Mouse (Mus musculus) liver, adult 2 months (tissue): Measurements from ENCODE around the gene Krtap14. TPM values are rescaled to one million over a fixed set of nuclear protein-coding genes. Genes with fewer than 3 reads are reported as not detected.

Source experiments
- DNase-seq: peaks from one replicate; pipeline ENCODE4 v3.0.0-alpha.2; 2011; ENCODE audit warnings: low read depth, low spot score; ENCODE audit errors: extremely low read depth
- H3K27ac ChIP-seq: fragments of 200-500 bp; replicated peaks from 2 replicates; pipeline ENCODE4 v1.5.1; 2012; ENCODE audit warnings: low read depth, mild to moderate bottlenecking, control low read depth, inconsistent platforms, low read length; ENCODE audit not compliant: insufficient read depth
- H3K27me3 ChIP-seq: fragments of 200-500 bp; 2 replicates; pipeline ENCODE4 v1.6.1; 2012; ENCODE audit warnings: mild to moderate bottlenecking, moderate library complexity, low read length, inconsistent platforms; ENCODE audit not compliant: control insufficient read depth, insufficient read depth
- H3K36me3 ChIP-seq: fragments of 200-500 bp; 2 replicates; pipeline ENCODE4 v1.6.1; 2012; ENCODE audit warnings: low read length, inconsistent platforms; ENCODE audit not compliant: control insufficient read depth, insufficient read depth
- H3K4me1 ChIP-seq: fragments of 200-500 bp; 2 replicates; pipeline ENCODE4 v1.6.1; 2011; ENCODE audit warnings: low read length; ENCODE audit not compliant: control insufficient read depth, insufficient read depth
- H3K4me3 ChIP-seq: fragments of 200-500 bp; 2 replicates; pipeline ENCODE4 v1.5.1; 2011; ENCODE audit warnings: low read depth, mild to moderate bottlenecking, control low read depth, low read length, moderate library complexity; ENCODE audit not compliant: insufficient read depth
- H3K79me2 ChIP-seq: fragments of 200-500 bp; 2 replicates; pipeline ENCODE4 v1.6.1; 2012; ENCODE audit warnings: inconsistent platforms, mild to moderate bottlenecking, low read length, moderate library complexity; ENCODE audit not compliant: control insufficient read depth, insufficient read depth
- H3K9ac ChIP-seq: fragments of 200-500 bp; 2 replicates; pipeline ENCODE4 v1.6.1; 2012; ENCODE audit warnings: low read depth, mild to moderate bottlenecking, control low read depth, inconsistent platforms, low read length
- CTCF ChIP-seq: fragments of 200-500 bp; IDR thresholded peaks from 2 replicates; pipeline ENCODE4 v1.5.1; 2011; ENCODE audit warnings: low read depth, low read length, control low read depth
- POLR2A ChIP-seq: fragments of 200-500 bp; IDR thresholded peaks from 2 replicates; pipeline ENCODE4 v1.6.1; 2011; ENCODE audit warnings: low read length, control low read depth; ENCODE audit not compliant: insufficient read depth; ENCODE audit errors: extremely low read depth
- WGBS: fragments of 180-500 bp; shearing (Covaris S2); methylation state at CpG from one replicate; pipeline ENCODE4 v1.1.7; 2018; 5-methylcytosine and 5-hydroxymethylcytosine counted together
- polyA plus RNA-seq: library from polyadenylated mRNA; depleted of rRNA; stranded (reverse); fragments of >200 nt; gene quantifications from 2 replicates; pipeline ENCODE4 v1.2.3, GENCODE M21; 2012; rRNA removed
- total RNA-seq: library from RNA; depleted of rRNA; stranded (reverse); fragments of >200 nt; gene quantifications from 2 replicates; pipeline ENCODE4 v1.2.3, GENCODE M21; 2014; rRNA removed

Gene Krtap14
- total and polyA plus RNA-seq, 2 experiments = not detected

DNA sequence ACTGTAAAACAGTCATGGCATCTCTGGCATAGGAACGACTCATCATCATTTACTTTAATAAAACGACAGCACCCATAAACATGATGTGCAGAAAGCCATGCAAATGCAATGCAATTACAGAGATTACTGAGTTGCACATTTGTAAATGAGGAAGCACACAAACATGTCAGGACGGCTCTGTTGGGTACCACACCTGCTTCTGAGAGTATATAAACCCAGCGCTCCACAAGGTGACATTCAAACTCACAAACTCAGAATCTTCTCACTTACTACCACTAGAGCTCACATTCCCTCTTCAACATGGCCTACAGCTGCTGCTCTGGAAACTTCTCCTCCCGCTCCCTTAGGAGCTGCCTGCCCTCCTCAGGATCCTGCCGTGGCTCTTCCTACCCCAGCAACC, 48.3 kb downstream of the Krtap14 start, which contains the start of gene Gm5965:
TSS of gene Gm5965 (plus strand) at position 301 of the 400 bp plus-strand sequence.
- H3K79me2 ChIP-seq = no peaks in the 10 kb centered on the region
- H3K27me3 ChIP-seq = no peaks in the 10 kb centered on the region
- no peaks in the 10 kb centered on the region for H3K36me3 ChIP-seq
- no peak within 1 kb of the TSS for H3K27ac ChIP-seq
- no peaks in the 10 kb centered on the region for H3K4me1 ChIP-seq
- H3K4me3 ChIP-seq = no peak within 1 kb of the TSS
- TF ChIP-seq CTCF (no peak), POLR2A (no peak)
- no peak within 1 kb of the TSS for H3K9ac ChIP-seq
- WGBS = 84% methylated on average over 6 of the region's 6 CpGs
- DNase-seq = no peak

DNA sequence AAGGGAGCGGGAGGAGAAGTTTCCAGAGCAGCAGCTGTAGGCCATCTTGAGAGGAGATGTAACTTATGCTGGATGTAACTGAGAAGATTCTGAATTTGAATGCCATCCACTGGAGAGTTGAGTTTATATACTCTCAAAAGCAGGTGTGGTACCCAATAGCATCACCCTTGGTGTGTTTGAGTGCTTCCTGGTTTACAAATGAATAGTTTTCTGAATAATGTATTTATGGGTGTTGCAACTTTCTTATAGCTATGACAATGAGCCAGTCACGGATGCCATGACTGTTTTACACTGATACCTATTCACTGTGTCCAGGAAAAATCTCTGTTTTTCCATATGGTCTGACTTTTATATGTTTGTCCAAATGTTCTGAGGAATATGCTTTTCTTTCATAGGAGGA, 51.8 kb downstream of the Krtap14 start, which contains the start of gene 2310057N15Rik:
TSS of gene 2310057N15Rik (minus strand) at position 101 of the 400 bp plus-strand sequence.
- H3K79me2 ChIP-seq = no peaks in the 10 kb centered on the region
- no peak within 1 kb of the TSS for H3K9ac ChIP-seq
- no peak within 1 kb of the TSS for H3K4me3 ChIP-seq
- no peaks in the 10 kb centered on the region for H3K36me3 ChIP-seq
- no peaks in the 10 kb centered on the region for H3K27me3 ChIP-seq
- no peak for DNase-seq
- TF ChIP-seq POLR2A (no peak), CTCF (no peak)
- H3K27ac ChIP-seq = no peak within 1 kb of the TSS
- H3K4me1 ChIP-seq = no peaks in the 10 kb centered on the region
- WGBS = 83% methylated on average over 2 of the region's 2 CpGs

Other genes with a start within 250 kb of the Krtap14 start
- not detected in 2 replicates for gene Krtap24-1, start 213.9 kb downstream of the Krtap14 start, total RNA-seq
- not detected in 2 replicates for gene Krtap24-1, start 213.9 kb downstream of the Krtap14 start, polyA plus RNA-seq
- not detected in 2 replicates for gene 2310079G19Rik, start 198.5 kb downstream of the Krtap14 start, total RNA-seq
- gene 2310079G19Rik, start 198.5 kb downstream of the Krtap14 start, polyA plus RNA-seq = not detected in 2 replicates
- gene Krtap26-1, start 178.3 kb downstream of the Krtap14 start, total RNA-seq = not detected in 2 replicates
- not detected in 2 replicates for gene Krtap26-1, start 178.3 kb downstream of the Krtap14 start, polyA plus RNA-seq
- not detected in 2 replicates for gene Krtap27-1, start 154.5 kb downstream of the Krtap14 start, total RNA-seq
- not detected in 2 replicates for gene Krtap27-1, start 154.5 kb downstream of the Krtap14 start, polyA plus RNA-seq
- not detected in 2 replicates for gene 2310061N02Rik, start 118.2 kb downstream of the Krtap14 start, total RNA-seq
- not detected in 2 replicates for gene 2310061N02Rik, start 118.2 kb downstream of the Krtap14 start, polyA plus RNA-seq
- not detected in 2 replicates for gene Krtap13-1, start 97.3 kb downstream of the Krtap14 start, total RNA-seq
- not detected in 2 replicates for gene Krtap13-1, start 97.3 kb downstream of the Krtap14 start, polyA plus RNA-seq
- not detected in 2 replicates for gene Krtap13, start 74.5 kb downstream of the Krtap14 start, total RNA-seq
- not detected in 2 replicates for gene Krtap13, start 74.5 kb downstream of the Krtap14 start, polyA plus RNA-seq
- gene 2310034C09Rik, start 67.3 kb downstream of the Krtap14 start, total RNA-seq = not detected in 2 replicates
- not detected in 2 replicates for gene 2310034C09Rik, start 67.3 kb downstream of the Krtap14 start, polyA plus RNA-seq
- not detected in 2 replicates for gene 2310057N15Rik, start 51.9 kb downstream of the Krtap14 start, total RNA-seq
- gene 2310057N15Rik, start 51.9 kb downstream of the Krtap14 start, polyA plus RNA-seq = not detected in 2 replicates
- not detected in 2 replicates for gene Gm5965, start 48.2 kb downstream of the Krtap14 start, total RNA-seq
- not detected in 2 replicates for gene Gm5965, start 48.2 kb downstream of the Krtap14 start, polyA plus RNA-seq
- not detected in 2 replicates for gene Gm20741, start 13.9 kb downstream of the Krtap14 start, total RNA-seq
- not detected in 2 replicates for gene Gm20741, start 13.9 kb downstream of the Krtap14 start, polyA plus RNA-seq
- not detected in 2 replicates for gene Krtap15, start 5.9 kb downstream of the Krtap14 start, total RNA-seq
- gene Krtap15, start 5.9 kb downstream of the Krtap14 start, polyA plus RNA-seq = not detected in 2 replicates
- not detected in 2 replicates for gene Krtap19-1, start 43.3 kb upstream of the Krtap14 start, total RNA-seq
- gene Krtap19-1, start 43.3 kb upstream of the Krtap14 start, polyA plus RNA-seq = not detected in 2 replicates
- gene Krtap19-2, start 48.1 kb upstream of the Krtap14 start, total RNA-seq = not detected in 2 replicates
- gene Krtap19-2, start 48.1 kb upstream of the Krtap14 start, polyA plus RNA-seq = not detected in 2 replicates
- gene Krtap19-3, start 51.9 kb upstream of the Krtap14 start, total RNA-seq = not detected in 2 replicates
- not detected in 2 replicates for gene Krtap19-3, start 51.9 kb upstream of the Krtap14 start, polyA plus RNA-seq
- not detected in 2 replicates for gene Krtap19-4, start 58.9 kb upstream of the Krtap14 start, total RNA-seq
- not detected in 2 replicates for gene Krtap19-4, start 58.9 kb upstream of the Krtap14 start, polyA plus RNA-seq
- not detected in 2 replicates for gene Krtap19-5, start 70.3 kb upstream of the Krtap14 start, total RNA-seq
- not detected in 2 replicates for gene Krtap19-5, start 70.3 kb upstream of the Krtap14 start, polyA plus RNA-seq
- not detected in 2 replicates for gene Krtap19-9b, start 106.1 kb upstream of the Krtap14 start, total RNA-seq
- gene Krtap19-9b, start 106.1 kb upstream of the Krtap14 start, polyA plus RNA-seq = not detected in 2 replicates
- not detected in 2 replicates for gene Krtap16-3, start 136.7 kb upstream of the Krtap14 start, total RNA-seq
- gene Krtap16-3, start 136.7 kb upstream of the Krtap14 start, polyA plus RNA-seq = not detected in 2 replicates
- not detected in 2 replicates for gene Krtap22-2, start 184.6 kb upstream of the Krtap14 start, total RNA-seq
- not detected in 2 replicates for gene Krtap22-2, start 184.6 kb upstream of the Krtap14 start, polyA plus RNA-seq
- gene Gm10229, start 189.1 kb upstream of the Krtap14 start, total RNA-seq = not detected in 2 replicates
- gene Gm10229, start 189.1 kb upstream of the Krtap14 start, polyA plus RNA-seq = not detected in 2 replicates
- gene Krtap6-1, start 205.6 kb upstream of the Krtap14 start, total RNA-seq = not detected in 2 replicates
- not detected in 2 replicates for gene Krtap6-1, start 205.6 kb upstream of the Krtap14 start, polyA plus RNA-seq
- gene Gm10228, start 215.3 kb upstream of the Krtap14 start, total RNA-seq = not detected in 2 replicates
- not detected in 2 replicates for gene Gm10228, start 215.3 kb upstream of the Krtap14 start, polyA plus RNA-seq
- gene Krtap6-5, start 221.7 kb upstream of the Krtap14 start, total RNA-seq = not detected in 2 replicates
- not detected in 2 replicates for gene Krtap6-5, start 221.7 kb upstream of the Krtap14 start, polyA plus RNA-seq
- gene 1110025L11Rik, start 237.9 kb upstream of the Krtap14 start, total RNA-seq = not detected in 2 replicates
- not detected in 2 replicates for gene 1110025L11Rik, start 237.9 kb upstream of the Krtap14 start, polyA plus RNA-seq